Mouse (Mus musculus): ENCODE measurements at regions not wholly inside any gene's neighbourhood (a gene's known extent, or its start where the extent isn't known, plus 50 kb on each side); places are given as distances from the start of the nearest gene placed in this dataset.
A peak's percentile ranks its signal among the peaks of the same experiment; 100 is the strongest.

DNA sequence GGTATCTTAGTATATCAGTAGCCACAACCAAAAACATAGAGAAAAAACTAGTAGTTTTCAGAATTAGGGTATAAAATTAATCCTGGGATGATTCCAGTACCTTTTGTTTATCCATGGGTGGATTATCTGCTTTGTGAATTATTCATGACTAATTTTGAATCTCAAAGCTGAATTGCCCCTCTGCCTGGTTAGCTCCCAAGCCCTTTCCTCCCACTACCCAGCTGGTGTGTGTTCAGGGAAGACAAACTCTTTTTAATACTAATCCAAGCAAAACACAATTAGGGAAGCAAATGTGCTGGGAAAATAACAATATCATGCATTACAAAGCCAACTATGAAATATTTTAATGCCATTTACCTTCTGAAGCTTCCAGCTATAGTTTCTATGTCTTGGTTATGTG, 347.4 kb downstream of the Gm43517 start:
- no peak for ATAC-seq (replicated peaks; ENCODE audit: low FRiP score, poor library complexity, severe bottlenecking)

DNA sequence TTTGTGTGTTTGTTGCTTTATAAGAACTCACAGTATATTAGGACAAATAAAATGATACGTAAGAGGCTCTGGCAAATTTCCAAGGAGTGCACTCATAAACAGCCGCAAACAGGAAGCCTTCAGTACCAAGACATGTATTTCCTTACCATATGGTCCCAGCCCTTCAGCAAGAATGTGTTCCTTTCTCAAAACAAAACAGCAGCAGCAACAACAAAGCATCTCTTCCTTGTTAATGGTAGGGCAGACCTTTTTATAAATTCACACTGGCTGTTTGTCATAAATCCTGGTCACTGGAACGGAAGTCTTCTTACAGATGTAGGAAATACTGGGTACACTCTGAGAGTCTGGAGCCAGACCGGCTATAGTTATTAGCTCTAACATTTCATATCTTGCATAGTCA, 352.1 kb downstream of the Gm43517 start:
- ATAC-seq (replicated peaks; ENCODE audit: low FRiP score, poor library complexity, severe bottlenecking), result no peak

DNA sequence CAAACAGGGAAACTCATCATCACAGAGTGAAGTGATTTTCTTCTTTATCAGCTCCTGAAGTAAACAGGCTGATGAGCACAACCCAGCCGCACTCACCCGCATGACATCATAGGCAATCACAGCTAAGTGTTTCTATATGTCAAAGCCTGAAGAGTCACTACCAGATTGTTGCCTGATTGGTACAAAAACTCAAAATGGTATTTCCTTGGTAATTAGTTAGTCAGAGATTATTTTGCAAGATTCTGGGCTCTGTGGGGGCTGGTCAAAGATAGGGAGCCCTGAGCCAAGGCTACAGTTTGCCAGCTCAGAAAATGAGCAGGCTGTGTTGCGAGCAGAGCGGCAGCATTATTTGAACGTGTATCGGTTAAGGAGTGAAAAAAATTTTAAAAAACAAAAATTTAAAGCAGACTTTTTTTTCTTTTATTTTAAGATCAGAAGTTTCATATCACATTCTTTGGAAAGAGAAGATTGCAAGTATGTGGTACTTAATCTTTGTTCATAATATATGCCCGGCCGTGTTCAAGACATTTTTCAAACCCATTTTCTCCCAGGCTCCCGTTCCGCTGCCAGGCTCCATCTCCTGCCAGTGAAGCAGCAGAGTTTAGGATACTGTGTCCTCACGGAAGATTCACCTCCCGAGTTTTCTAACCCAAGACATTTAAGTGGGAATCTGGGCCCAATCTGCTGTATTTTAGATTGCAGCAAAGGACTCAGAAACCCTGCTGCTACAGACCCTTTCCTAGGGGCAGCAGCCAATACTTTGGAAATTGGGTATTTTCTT, 355.2 kb downstream of the Gm43517 start:
- no peak for ATAC-seq (replicated peaks; ENCODE audit: low FRiP score, poor library complexity, severe bottlenecking)

DNA sequence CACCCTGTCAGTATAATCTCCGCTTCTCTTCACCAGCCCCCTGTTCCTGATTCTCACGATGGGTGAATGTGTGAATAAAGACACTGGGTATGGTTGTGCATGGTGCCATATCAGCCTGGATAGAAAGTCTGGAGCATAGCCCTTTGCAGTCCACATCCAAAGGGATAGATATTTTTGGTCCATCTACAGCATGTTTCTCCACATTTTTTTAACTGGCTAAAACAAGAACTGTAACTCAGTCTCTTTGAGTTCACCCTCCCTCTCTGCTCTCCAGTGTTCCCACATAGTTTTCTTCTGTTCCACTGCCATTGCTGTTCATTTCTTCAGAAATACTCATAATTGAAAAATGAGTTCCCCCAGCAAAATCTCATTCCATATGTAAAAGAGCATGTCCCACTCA, 358.4 kb downstream of the Gm43517 start:
- ATAC-seq (replicated peaks; ENCODE audit: low FRiP score, poor library complexity, severe bottlenecking), result no peak

DNA sequence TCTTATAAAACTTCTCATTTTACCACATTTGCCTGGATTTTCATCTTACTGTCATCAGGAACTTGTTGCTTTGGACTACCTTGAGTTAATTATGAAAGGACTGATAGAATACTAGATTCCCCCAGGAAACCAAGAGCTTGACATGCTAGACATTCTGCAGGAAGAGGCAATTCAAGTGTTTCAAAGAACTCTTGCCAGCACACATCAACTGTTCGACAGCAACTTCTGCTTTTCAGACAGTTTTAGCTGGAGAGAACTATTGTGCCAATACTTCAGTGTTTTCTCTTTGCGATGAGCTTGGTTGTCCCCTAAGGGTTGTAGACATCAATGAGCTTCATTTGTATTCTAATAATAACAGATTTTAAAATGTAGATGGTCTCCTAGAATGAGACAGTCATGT, 362.1 kb downstream of the Gm43517 start:
- ATAC-seq (replicated peaks; ENCODE audit: low FRiP score, poor library complexity, severe bottlenecking), result no peak

DNA sequence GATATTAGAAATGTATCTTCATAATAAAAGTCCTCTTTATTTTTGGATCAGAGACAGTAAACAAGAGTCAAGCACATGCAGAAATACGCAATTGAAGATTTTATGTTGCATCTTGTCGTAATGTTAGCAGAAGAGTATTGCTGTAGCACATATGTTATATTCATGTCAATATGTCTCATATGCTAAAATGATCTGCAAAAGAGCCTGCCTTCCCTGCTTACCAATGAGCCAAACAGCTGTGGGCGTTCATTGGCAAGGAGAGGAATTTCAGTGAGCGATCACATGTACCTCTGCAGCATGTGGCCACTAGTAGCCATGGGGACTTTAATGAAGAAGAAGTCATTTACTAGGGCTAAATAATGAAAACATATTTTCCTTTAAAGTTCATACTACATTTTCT, 373.4 kb downstream of the Gm43517 start:
- ATAC-seq (replicated peaks; ENCODE audit: low FRiP score, poor library complexity, severe bottlenecking), result no peak

DNA sequence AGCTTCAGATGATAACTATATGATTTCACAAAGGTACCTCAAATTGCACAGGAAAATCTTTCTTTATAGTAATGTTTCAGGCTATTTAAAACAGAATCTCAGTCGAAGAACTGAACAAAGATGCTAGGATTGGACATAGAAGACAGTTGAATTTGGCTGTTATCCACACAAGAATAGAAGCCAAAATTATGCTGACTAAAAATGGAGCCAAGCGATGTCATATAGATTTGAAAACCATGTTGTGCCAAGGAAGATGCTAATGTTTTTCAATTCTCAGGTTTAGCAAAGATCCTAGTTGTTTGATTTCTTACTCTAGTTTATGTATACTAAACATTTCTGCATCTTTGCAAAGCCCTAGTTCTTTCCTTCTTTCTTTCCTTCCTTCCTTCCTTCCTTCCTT, 379.6 kb downstream of the Gm43517 start:
- ATAC-seq (replicated peaks; ENCODE audit: low FRiP score, poor library complexity, severe bottlenecking), result no peak

DNA sequence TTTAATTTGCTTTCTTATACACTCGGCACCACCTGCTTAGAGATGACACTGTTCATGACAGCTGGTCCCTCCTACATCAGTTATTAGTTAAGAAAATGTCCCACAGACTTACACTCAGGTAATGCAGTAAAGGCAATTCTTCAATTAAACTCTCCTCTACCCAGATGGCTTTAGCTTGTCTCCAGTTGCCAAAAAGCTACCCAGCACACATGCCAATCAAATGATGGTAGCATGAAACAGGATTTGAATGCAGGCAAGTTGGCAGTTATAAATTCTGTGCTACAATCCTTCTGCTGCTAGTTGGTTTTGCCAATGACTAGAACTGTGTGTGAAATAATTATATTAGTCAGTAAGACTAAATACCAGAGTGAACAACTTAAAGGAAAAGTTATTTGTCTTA, 423.4 kb downstream of the Gm43517 start:
- ATAC-seq (replicated peaks; ENCODE audit: low FRiP score, poor library complexity, severe bottlenecking), result no peak

DNA sequence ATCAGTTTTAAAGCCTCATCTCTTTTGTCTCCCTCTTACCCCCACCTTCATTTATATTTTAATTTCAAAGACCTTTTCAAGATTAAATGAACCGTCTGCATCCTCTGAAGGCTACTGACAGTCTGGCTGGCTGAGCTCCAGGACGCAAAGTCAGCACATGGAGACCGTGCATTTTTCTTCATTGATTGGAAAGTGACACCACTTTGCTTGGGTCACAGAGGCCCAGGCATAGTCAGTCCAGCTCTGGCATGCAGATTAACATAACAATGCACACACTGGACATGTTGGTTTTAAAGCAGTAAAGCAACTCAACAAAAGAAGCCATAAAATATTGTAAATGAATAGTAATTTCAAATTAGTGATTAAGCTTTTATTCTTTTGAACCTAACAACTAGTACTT, 429.7 kb downstream of the Gm43517 start:
- ATAC-seq (replicated peaks; ENCODE audit: low FRiP score, poor library complexity, severe bottlenecking), result no peak

DNA sequence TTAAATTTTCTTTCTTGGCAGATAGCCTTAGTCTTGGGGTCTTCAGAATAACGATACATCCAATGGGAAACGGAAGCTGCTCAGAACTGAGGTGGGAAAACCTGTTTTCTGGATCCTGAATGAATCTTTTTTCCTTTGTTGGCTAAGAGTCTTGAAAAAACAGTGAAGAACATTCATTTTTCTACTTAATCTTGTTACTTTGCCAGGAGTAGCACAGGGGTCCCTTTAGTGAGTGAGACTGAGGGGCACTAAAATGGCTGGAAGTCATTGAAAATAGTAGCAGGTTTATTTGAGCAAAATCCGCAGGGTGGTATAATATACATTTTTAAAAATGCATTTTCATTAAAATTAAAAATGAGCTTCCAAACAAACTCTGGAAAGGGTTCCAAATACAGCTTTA, 442.8 kb downstream of the Gm43517 start:
- no peak for ATAC-seq (replicated peaks; ENCODE audit: low FRiP score, poor library complexity, severe bottlenecking)

DNA sequence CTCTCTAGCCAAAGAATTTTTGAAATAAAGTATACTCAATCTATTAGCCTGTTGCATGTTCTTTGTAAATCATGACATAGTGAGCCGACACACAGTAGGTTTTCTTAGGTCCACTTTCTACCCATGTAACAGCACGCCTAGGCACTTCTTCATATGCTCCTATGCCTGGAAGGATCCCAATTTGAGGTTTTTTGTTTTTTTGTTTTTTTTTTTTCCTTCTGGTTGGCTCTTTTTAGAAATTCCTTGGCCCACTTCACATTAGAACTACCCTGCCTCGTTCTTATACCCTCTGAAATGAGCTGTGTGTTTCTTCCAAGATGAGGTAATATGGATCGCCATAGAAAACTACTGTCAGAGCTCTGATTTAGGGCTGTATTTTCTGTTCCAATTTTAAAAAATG, 443.6 kb downstream of the Gm43517 start:
- no peak for ATAC-seq (replicated peaks; ENCODE audit: low FRiP score, poor library complexity, severe bottlenecking)

DNA sequence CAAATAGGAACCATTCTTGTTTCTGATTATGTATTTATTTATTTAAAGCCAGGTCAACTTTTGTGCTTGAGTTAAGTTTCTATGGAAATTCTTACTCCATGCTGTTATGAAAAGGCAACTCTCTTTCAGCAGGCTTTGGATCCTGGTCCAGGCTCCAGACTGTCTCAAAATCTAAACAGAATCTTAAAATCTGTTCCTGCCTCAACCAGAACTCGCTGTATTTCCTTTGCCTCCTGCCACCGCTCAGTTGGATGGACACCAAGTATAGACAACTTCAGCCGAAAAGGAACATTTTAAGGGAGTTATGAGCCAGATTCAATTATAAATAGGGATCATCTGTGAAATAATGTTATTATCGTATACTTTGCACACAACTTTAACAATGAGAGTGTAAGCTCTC, 445.7 kb downstream of the Gm43517 start:
- no peak for ATAC-seq (replicated peaks; ENCODE audit: low FRiP score, poor library complexity, severe bottlenecking)

DNA sequence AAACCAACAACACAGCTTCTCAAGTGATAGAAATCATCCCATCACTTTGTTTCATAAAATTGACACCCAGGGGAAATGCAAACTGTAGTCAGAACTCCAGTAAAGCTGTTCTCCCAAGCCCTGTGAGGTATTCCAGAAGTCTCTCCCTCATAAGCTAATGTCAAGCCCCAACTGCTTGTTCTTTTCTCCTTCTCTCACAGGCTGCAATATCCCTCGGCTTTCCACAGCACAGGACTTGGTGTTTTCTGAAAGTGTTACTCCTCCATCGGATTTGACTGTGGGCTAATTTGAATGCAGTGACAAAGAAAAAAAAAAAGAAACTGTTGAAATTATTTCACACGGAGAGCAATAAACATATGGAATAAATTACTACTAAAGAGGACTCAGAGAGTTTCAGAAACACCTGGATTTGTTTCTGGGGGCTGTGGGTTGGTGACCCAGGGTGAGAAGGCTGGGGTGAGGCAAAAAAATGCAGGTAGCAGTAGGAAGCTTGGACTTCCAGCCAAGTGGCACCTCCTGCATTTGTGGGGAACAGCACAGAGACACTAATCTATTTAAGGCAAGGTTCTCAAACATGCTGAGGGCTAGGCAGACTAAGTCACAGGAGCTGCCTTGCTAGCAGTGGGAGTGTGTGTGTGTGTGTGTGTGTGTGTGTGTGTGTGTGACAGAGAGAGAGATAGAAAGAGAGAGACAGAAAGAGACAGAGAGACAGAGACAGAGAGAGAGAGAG, 447.3 kb downstream of the Gm43517 start:
- ATAC-seq (replicated peaks; ENCODE audit: low FRiP score, poor library complexity, severe bottlenecking), result no peak

DNA sequence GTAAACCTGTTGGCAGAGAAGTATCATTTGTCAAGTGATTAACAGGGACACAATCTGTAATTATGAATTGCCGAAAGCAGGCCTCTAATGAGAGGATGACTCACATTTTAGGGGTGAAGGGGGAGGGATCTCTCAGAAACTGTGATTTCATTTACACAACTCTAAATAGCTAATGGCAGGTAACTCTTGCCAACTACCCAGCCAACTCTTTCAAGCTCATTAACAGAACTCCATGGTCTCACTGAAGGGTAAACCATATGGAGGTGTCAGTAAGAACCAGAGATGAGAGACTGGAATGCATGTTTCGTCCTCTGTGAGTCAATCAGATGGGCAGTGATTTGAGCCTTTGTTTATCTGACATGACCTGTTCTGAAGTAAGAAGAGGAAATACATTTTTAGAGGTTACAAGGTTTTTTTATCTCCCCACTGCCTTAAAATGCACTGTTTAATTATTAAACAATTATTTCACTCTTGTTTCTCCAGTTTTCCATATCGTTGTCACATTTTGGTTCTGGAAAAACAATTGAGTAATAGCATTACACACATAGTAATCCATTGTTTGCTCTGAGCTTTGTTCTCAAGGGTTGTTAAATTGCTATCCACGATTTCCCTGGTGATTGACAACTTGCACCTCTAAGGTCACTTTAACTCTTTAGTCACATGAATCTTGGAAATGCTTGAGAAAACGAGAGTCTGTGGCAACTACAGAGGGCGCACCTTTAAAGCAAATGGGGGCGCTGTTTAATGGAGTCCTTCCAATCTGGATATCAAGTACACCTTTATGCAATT, 451.5 kb downstream of the Gm43517 start:
- ATAC-seq (replicated peaks; ENCODE audit: low FRiP score, poor library complexity, severe bottlenecking), result no peak

DNA sequence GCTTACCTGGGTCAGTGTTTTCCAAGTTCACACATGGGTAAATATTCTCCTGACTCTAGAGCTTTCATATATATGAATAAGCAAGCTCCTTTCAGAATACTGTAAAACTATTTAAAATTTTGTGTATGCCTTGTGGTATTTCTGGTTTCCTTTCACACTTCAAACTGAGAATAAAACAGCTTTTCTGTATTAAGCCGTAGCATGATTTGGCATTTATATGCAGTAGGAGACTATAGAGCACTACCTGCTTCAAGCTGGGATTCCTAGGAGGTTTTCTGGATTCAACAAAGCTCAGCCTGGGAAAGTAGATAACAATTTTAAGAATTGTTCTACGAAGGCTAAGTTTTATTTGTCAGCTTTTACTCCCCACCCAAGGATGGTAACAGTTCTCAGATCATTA, 500.5 kb downstream of the Gm43517 start:
- ATAC-seq (replicated peaks; ENCODE audit: low FRiP score, poor library complexity, severe bottlenecking), result no peak

DNA sequence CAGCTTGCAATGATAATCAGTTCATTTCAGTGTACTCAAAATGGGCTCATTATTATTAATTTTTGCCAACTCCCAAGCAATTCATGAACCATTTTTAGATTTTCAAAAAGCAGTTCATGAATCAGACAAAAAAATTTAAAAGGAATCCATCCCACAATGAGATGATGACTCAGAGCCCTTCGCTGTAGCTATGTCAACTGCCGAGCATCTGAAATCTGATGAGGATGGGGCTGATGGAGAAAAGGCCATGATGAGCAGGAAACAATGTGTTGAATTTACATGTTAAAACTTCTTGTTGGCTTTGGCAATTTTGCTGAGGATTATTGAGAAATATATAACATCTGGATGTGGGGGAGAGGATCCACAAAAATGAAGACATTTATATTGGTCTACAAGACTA, 502.3 kb downstream of the Gm43517 start:
- no peak for ATAC-seq (replicated peaks; ENCODE audit: low FRiP score, poor library complexity, severe bottlenecking)

DNA sequence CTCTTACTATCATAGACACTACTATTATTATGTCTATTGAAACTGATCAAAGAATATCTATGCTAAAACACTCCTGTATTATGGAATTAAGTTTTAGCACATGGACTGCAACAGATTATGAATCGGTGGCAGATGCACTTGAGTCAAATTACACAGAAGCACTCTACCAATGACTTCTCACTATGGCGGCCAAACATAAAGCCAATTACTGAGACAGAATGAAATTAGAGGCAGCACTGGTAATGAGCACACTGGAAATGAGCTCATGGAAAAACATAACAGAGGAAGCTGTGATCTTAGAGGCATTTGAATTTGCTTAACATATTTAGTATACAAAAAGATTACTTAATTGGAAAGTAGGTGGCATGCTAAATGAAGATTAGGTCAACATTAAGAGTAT, 512.8 kb downstream of the Gm43517 start:
- no peak for ATAC-seq (replicated peaks; ENCODE audit: low FRiP score, poor library complexity, severe bottlenecking)

DNA sequence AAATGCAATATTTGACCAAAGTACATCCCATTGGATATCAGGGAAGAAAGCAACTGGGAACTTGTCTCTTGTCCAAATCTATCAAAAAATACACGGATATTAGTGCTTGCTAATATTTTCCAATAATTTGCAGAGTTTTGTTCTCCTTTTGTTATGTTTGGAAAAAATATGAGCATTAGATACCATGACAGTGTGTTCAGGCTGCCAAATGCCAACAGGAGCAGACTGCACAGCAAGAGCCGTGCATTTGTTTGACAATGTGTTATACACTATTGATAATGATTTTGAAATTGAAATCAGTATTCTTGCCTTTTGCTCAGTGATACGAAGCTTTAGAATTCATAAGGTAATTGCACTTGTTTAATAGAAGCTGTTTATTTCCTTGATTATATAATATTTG, 530.7 kb downstream of the Gm43517 start:
- ATAC-seq (replicated peaks; ENCODE audit: low FRiP score, poor library complexity, severe bottlenecking), result no peak

DNA sequence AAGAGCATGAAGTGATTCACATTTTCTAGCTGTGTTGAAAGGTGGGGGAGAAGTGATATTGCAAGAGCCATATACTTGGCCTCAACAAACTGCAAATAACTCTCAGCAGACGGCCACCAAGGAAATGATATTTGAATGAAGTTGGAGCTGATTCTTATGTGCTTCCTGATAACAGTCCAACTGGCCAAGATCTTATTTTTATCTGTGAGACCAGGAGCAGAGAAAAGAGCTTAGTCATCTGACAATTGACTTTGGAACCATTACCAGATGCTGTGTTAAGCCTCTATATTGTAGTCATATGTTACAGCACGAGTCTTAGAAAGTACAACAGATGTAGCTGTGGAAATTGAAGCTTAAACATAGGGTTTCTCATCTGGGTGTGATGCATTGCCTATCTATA, 536.6 kb downstream of the Gm43517 start:
- 0 out of 2 replicates have a peak, but pooled peaks have one; percentile 25 for ATAC-seq (replicated peaks; ENCODE audit: low FRiP score, poor library complexity, severe bottlenecking)

DNA sequence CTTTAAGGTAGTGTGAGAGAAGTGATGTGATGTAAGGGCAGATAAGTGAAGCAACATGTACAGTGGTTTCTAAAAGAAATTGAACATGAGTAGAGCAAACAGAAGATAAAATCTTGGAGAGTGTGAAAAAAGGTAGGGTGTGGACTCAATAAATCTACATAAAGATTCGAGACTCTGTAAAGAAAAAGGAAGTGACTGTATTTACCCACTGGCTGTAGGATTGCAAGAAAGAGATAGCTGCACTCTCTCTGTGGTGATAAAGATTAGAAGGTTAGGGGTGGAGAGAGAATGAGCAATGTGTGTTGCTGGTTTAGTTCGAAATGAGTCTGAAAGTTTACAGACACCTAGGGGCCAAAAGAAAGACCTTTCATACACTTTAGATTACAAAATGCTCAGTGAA, 555.8 kb downstream of the Gm43517 start:
- no peak for ATAC-seq (replicated peaks; ENCODE audit: low FRiP score, poor library complexity, severe bottlenecking)
